Mouse (Mus musculus) testis, adult 2 months (tissue): ENCODE measurements at regions not wholly inside any gene's neighbourhood (a gene's known extent, or its start where the extent isn't known, plus 50 kb on each side); places are given as distances from the start of the nearest gene placed in this dataset.

Experiments
- H3K27ac ChIP-seq: fragments of 200-500 bp; 2 replicates; pipeline ENCODE4 v1.5.1; 2012; ENCODE audit warnings: low read depth, low read length; ENCODE audit not compliant: control insufficient read depth, insufficient read depth
- H3K27me3 ChIP-seq: fragments of 200-500 bp; 2 replicates; pipeline ENCODE4 v1.6.1; 2012; ENCODE audit warnings: mild to moderate bottlenecking, low read length, moderate library complexity; ENCODE audit not compliant: control insufficient read depth, insufficient read depth
- H3K36me3 ChIP-seq: fragments of 200-500 bp; 2 replicates; pipeline ENCODE4 v1.6.1; 2012; ENCODE audit warnings: mild to moderate bottlenecking, low read length; ENCODE audit not compliant: control insufficient read depth, insufficient read depth
- H3K4me1 ChIP-seq: fragments of 200-500 bp; 2 replicates; pipeline ENCODE4 v1.6.1; 2012; ENCODE audit warnings: low read length; ENCODE audit not compliant: control insufficient read depth, insufficient read depth
- H3K4me3 ChIP-seq: fragments of 200-500 bp; 2 replicates; pipeline ENCODE4 v1.5.1; 2012; ENCODE audit warnings: low read depth, mild to moderate bottlenecking, low read length, moderate library complexity, mixed read lengths; ENCODE audit not compliant: control insufficient read depth
- CTCF ChIP-seq: fragments of 200-500 bp; IDR thresholded peaks from 2 replicates; pipeline ENCODE4 v1.5.1; 2012; ENCODE audit warnings: low read depth, mild to moderate bottlenecking, inconsistent platforms, low read length, moderate library complexity; ENCODE audit not compliant: control insufficient read depth, insufficient read depth, insufficient replicate concordance
- POLR2A ChIP-seq: fragments of 200-500 bp; IDR thresholded peaks from 2 replicates; pipeline ENCODE4 v1.6.1; 2012; ENCODE audit warnings: low read depth, mild to moderate bottlenecking, inconsistent platforms, low read length, moderate library complexity; ENCODE audit not compliant: control insufficient read depth

GRCm38 (mm10) chr6:101473956-101474355, 96.3 kb upstream of the Pdzrn3 start:
- H3K27me3 ChIP-seq, result no peaks in the 10 kb centered on the region
- H3K27ac ChIP-seq, result no peak overlapping the region
- TF ChIP-seq CTCF (no peak), POLR2A (no peak)
- no peak overlapping the region for H3K4me3 ChIP-seq
- H3K4me1 ChIP-seq, result no peaks in the 10 kb centered on the region
- no peaks in the 10 kb centered on the region for H3K36me3 ChIP-seq

- TF ChIP-seq CTCF (no peak), POLR2A (no peak)
- H3K27ac ChIP-seq, result no peak overlapping the region
- no peaks in the 10 kb centered on the region for H3K27me3 ChIP-seq
- no peak overlapping the region for H3K4me3 ChIP-seq
- no peaks in the 10 kb centered on the region for H3K4me1 ChIP-seq
- H3K36me3 ChIP-seq, result no peaks in the 10 kb centered on the region
Observed at GRCm38 (mm10) chr6:101473257-101473925, 95.7 kb upstream of the Pdzrn3 start.

- H3K27me3 ChIP-seq, result no peaks in the 10 kb centered on the region
- no peak for TF ChIP-seq CTCF
- TF ChIP-seq POLR2A, result no peak
- H3K4me3 ChIP-seq, result no peak overlapping the region
- no peak overlapping the region for H3K27ac ChIP-seq
- H3K36me3 ChIP-seq, result no peaks in the 10 kb centered on the region
- H3K4me1 ChIP-seq, result no peaks in the 10 kb centered on the region
Observed at GRCm38 (mm10) chr6:101464910-101465309, 87.2 kb upstream of the Pdzrn3 start.

GRCm38 (mm10) chr6:101463812-101464320, 86.2 kb upstream of the Pdzrn3 start:
- no peaks in the 10 kb centered on the region for H3K4me1 ChIP-seq
- no peak overlapping the region for H3K4me3 ChIP-seq
- TF ChIP-seq CTCF, result no peak
- no peak for TF ChIP-seq POLR2A
- H3K36me3 ChIP-seq, result no peaks in the 10 kb centered on the region
- H3K27me3 ChIP-seq, result no peaks in the 10 kb centered on the region
- no peak overlapping the region for H3K27ac ChIP-seq

- H3K4me3 ChIP-seq, result no peak overlapping the region
- no peak overlapping the region for H3K27ac ChIP-seq
- H3K27me3 ChIP-seq, result no peaks in the 10 kb centered on the region
- no peaks in the 10 kb centered on the region for H3K36me3 ChIP-seq
- H3K4me1 ChIP-seq, result no peaks in the 10 kb centered on the region
- TF ChIP-seq POLR2A, result no peak
- no peak for TF ChIP-seq CTCF
Observed at GRCm38 (mm10) chr6:101446720-101447119, 69.0 kb upstream of the Pdzrn3 start.

- no peaks in the 10 kb centered on the region for H3K36me3 ChIP-seq
- no peak for TF ChIP-seq CTCF
- no peak for TF ChIP-seq POLR2A
- H3K27ac ChIP-seq, result no peak overlapping the region
- H3K27me3 ChIP-seq, result no peaks in the 10 kb centered on the region
- H3K4me3 ChIP-seq, result no peak overlapping the region
- H3K4me1 ChIP-seq, result no peaks in the 10 kb centered on the region
Observed at GRCm38 (mm10) chr6:101446316-101446715, 68.6 kb upstream of the Pdzrn3 start.

GRCm38 (mm10) chr6:101432769-101433168, 55.1 kb upstream of the Pdzrn3 start:
- H3K4me3 ChIP-seq, result no peak overlapping the region
- H3K27me3 ChIP-seq, result no peaks in the 10 kb centered on the region
- TF ChIP-seq CTCF, result no peak
- TF ChIP-seq POLR2A, result no peak
- no peak overlapping the region for H3K27ac ChIP-seq
- no peaks in the 10 kb centered on the region for H3K4me1 ChIP-seq
- no peaks in the 10 kb centered on the region for H3K36me3 ChIP-seq

- H3K4me3 ChIP-seq, result no peak overlapping the region
- no peaks in the 10 kb centered on the region for H3K27me3 ChIP-seq
- TF ChIP-seq CTCF (no peak), POLR2A (no peak)
Observed at GRCm38 (mm10) chr6:101429634-101430033, 51.9 kb upstream of the Pdzrn3 start.

More at GRCm38 (mm10) chr6:101429634-101430033, 51.9 kb upstream of the Pdzrn3 start:
- H3K36me3 ChIP-seq, result no peaks in the 10 kb centered on the region
- no peaks in the 10 kb centered on the region for H3K4me1 ChIP-seq
- no peak overlapping the region for H3K27ac ChIP-seq
